Mouse (Mus musculus): ENCODE results near the gene Gm37240. TPM values are rescaled to one million over a fixed set of nuclear protein-coding genes. Genes with fewer than 3 reads are reported as not detected.

Gene Gm37240
- polyA plus RNA-seq, 1 experiment: not detected

DNA sequence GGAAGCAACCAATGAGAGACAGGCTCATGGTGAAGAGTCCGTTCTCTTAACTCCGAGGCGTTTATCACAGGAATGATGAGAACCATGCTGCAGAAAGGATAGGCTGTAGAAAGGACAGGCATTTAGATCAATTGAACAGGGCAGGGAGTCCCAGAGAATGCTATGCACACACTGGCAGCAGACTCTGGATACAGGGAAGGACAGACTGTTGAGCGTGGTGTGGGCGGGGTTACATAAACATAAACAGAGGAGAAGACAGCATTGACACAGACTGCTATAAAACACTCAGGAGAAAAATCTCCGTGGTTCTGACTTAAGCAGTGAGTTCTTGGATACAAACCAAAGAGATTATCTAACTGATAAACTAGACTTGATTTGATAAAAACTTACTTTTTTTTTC lies 703.2 kb downstream of the Gm37240 start:
- no peaks in the 10 kb centered on the region for H3K4me1 ChIP-seq (ENCODE audit: control insufficient read depth, insufficient read depth, insufficient read length, low read length)
- no peak overlapping the region for H3K4me3 ChIP-seq (ENCODE audit: insufficient read depth, low read depth, low read length)
- H3K27ac ChIP-seq (replicated peaks; ENCODE audit: low read depth, low read length): no peak overlapping the region

DNA sequence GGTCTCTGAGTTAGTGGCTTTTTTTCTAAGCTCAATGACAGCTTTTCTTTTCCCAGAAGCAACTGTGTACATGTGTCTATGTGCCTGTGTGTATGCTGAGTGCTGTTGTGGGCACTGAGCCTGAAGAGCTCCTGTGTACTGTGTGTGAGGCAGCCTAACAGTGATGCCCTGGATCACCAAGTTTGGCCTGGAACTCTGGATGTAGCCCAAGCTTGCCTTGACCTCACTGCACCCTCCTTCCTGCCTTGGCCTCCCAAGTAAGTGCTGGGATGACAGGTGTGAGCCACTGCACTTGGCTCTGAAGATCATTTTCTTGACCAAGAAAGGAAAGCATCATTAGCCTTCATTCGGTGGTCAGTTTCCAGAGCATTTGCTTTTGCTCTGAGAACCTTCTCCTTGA lies 710.6 kb downstream of the Gm37240 start:
- Histone ChIP-seq H3K4me3 (ENCODE audit: insufficient read depth, low read depth, low read length) (no peak overlapping the region), H3K4me1 (ENCODE audit: control insufficient read depth, insufficient read depth, insufficient read length, low read length) (no peaks in the 10 kb centered on the region), H3K27ac (replicated peaks; ENCODE audit: low read depth, low read length) (no peak overlapping the region)

DNA sequence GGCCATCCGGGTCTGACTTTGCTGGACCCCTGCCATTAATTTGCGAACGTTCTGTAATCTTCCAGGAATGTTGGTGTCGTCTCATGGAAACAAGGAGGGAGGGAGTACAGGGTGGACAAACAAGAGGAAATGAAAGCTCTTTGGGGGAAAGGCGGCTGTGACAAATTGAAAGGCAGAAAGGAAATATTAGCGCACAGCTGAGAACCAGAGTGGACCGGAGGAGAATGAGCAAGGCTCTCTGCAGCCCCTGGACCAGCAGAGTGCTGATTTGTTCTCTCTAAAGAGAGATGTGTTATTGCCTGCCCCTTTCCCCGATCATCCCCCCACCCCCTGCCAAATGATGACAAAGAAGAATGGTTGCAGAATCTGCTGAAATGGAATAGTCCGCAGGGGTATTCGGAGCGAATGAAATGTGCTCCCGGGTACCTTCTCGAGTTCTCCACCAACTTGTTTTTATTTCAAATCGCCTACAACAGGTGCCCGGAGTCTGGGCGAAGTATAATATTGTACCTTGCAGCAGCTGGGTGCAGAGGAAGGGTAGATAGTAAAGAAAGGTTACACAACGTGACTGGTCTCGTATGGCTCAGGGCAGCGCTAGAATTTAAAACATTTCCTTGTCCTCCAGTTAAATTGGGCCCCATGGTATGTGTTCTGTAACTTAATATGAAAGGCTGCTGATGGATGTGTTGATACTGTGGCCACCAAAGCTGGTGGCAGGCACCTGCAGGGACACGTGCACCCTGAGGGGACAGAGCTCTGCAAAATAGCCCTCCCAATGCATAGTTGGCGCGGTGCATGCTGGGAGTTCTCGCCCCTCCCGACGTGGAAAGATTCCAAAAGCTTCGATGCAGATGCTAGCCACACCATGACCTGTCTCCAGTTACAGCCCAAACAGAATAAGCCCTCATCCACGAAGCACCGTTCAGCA lies 712.5 kb downstream of the Gm37240 start:
- no peaks in the 10 kb centered on the region for H3K4me1 ChIP-seq (ENCODE audit: control insufficient read depth, insufficient read depth, insufficient read length, low read length)
- no peak overlapping the region for H3K4me3 ChIP-seq (ENCODE audit: insufficient read depth, low read depth, low read length)
- H3K27ac ChIP-seq (replicated peaks; ENCODE audit: low read depth, low read length): no peak overlapping the region

DNA sequence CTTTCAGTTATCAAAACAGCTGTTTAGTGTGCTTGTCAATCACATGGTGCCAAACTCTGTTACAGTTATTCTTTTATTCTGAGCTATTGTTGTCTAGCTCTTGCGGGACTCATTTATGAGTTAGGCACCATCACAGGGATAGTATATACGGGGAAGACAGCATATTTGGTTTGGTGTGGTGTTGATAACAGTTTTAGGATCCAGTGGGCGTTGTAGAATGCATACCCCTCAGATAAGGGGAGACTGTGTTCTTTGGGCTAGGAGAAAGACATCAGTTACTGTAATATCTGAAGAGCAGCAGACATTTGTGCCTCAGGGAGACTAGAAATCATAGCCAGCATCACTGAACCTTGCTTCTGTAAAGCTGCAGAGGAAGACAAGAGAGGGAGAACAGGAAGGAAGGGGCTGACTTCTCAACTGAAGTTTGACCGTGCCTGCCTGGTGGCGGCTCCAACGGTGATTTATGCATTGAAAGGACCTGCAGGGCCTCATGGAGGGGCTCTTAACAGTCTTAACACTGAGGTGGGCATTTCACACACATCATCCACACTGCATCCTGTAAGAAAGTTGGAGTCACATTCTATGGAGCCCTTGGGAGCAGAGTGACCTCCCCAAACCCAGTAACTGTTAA lies 713.8 kb downstream of the Gm37240 start:
- no peak overlapping the region for H3K27ac ChIP-seq (replicated peaks; ENCODE audit: low read depth, low read length)

DNA sequence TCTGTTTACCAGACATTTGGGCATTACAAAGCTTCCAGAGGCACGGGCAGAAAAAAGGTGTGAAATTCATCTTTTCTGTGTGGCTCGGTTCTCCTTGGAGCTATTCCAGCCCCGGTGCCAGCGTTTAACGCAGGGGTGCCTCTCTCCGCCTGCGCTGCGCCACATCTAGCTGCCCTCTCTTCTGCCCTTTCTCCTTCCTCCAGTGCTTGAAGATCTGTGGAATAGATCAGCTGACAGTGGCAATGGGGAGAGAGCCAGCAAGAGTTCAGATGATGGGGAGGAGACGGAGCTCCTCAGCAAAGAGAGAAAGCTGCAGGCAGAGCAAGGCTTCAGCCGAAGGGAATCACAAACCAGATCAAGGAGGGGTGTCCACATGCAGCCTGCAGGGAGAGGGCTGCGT lies 714.8 kb downstream of the Gm37240 start:
- 0 out of 2 replicates have a peak overlapping the region, but pooled peaks have one; percentile 30 for H3K4me3 ChIP-seq (ENCODE audit: insufficient read depth, low read depth, low read length)
- no peak overlapping the region for H3K27ac ChIP-seq (replicated peaks; ENCODE audit: low read depth, low read length)

More for the DNA sequence above, 713.8 kb downstream of the Gm37240 start:
- Histone ChIP-seq H3K4me3 (ENCODE audit: insufficient read depth, low read depth, low read length) (no peak overlapping the region), H3K4me1 (ENCODE audit: control insufficient read depth, insufficient read depth, insufficient read length, low read length) (no peaks in the 10 kb centered on the region)

DNA sequence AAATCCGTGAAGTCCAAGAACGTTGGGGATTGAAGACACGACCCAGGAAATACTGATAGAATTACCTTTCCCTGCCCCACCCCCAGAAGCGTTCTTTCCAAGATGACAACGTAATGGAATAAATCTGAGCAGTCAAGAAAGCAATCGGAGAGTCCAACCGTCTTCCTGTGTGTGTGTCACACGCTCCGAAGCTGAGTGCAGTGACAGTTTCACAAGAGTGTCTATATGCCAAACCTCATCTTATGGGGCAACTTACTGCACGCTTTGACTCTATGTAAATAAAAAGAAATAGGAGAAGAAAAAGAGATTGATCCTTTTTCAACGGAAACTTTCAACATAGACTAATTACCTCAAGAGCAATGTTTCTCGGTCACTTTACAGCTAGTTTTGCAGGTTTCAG lies 715.2 kb downstream of the Gm37240 start:
- no peak overlapping the region for H3K27ac ChIP-seq (replicated peaks; ENCODE audit: low read depth, low read length)
- 0 out of 2 replicates have a peak overlapping the region, but pooled peaks have one; percentile 30 for H3K4me3 ChIP-seq (ENCODE audit: insufficient read depth, low read depth, low read length)
- no peaks in the 10 kb centered on the region for H3K4me1 ChIP-seq (ENCODE audit: control insufficient read depth, insufficient read depth, insufficient read length, low read length)

More for the DNA sequence above, 714.8 kb downstream of the Gm37240 start:
- H3K4me1 ChIP-seq (ENCODE audit: control insufficient read depth, insufficient read depth, insufficient read length, low read length): no peaks in the 10 kb centered on the region

DNA sequence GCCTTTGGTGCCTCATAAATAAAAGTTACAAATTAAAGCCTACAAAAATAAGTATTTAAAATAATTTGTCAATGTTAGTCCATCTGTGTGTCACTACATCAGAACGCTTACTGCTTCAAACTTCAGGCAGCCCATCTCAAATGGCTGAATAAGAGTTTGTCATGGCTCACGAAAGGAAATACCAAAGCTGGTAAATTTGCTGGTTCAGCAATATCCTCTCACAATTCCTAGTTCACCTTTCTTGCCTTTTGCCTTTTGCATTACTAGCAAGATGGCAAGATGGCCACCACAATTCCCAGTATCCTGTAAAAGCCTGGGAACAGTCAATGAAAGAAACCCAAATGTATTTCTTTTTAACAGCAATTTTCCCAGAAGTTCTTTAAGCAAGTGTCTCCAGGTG lies 718.5 kb downstream of the Gm37240 start:
- Histone ChIP-seq H3K4me1 (ENCODE audit: control insufficient read depth, insufficient read depth, insufficient read length, low read length) (no peaks in the 10 kb centered on the region), H3K27ac (replicated peaks; ENCODE audit: low read depth, low read length) (no peak overlapping the region), H3K4me3 (ENCODE audit: insufficient read depth, low read depth, low read length) (no peak overlapping the region)

DNA sequence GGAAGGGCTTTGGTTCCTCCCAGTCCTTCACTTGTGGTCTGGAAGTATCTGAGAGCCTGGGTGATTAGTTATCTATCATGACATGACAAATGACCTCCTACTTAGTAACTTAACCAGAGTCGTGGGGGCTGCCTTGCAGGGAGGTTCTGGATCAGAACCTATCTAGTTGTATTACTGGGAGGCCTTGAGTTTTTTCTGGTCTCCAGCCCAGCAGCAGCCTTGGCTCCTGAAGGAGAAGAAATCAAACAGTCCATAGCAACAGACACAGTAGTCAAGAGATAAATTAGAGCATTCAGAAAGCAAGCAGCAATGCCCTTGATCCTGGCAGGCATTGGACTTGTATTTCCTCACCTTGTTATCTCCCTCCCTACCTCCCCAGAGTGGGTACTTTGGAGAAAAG lies 722.4 kb downstream of the Gm37240 start:
- H3K4me1 ChIP-seq (ENCODE audit: control insufficient read depth, insufficient read depth, insufficient read length, low read length): no peaks in the 10 kb centered on the region
- no peak overlapping the region for H3K4me3 ChIP-seq (ENCODE audit: insufficient read depth, low read depth, low read length)
- no peak overlapping the region for H3K27ac ChIP-seq (replicated peaks; ENCODE audit: low read depth, low read length)

DNA sequence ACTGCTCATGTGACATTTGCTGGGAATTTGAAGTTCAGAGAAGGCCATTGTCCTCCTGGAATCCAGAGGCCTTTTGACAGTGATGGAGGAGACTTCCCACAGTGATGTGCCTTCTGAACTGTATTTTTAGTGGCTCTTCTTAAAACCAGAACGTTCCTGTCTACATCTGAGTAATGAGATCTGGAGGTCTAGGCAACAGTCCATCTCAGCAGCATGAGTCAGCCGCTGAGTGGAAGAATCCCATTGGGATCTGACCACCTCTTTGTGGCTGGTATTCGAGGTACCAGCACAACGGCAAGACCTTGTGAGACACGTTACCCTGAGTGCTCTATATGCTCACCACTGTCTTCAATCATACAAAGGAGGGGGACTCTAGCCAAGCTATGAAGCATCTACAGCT lies 723.9 kb downstream of the Gm37240 start:
- Histone ChIP-seq H3K27ac (replicated peaks; ENCODE audit: low read depth, low read length) (no peak overlapping the region), H3K4me3 (ENCODE audit: insufficient read depth, low read depth, low read length) (no peak overlapping the region), H3K4me1 (ENCODE audit: control insufficient read depth, insufficient read depth, insufficient read length, low read length) (no peaks in the 10 kb centered on the region)

DNA sequence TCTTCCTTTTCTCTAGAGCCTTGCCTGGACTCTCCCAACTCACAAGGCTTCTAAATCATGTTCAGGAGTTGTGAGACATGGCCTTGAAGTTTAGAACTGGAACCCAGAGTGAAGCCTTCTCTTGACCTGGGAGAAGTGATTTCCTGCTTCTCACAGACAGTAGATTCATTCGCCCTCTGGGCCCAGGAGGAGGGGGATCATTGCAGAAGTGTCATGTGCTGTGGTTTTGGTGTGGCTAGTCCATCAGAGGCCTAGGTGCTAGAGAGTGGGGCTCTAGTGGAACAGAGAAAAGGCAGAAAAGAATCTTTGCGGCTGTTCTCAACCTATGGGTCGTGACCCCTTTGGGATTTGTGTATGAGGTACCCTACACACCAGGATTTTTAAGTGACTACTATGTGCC lies 724.9 kb downstream of the Gm37240 start:
- H3K4me3 ChIP-seq (ENCODE audit: insufficient read depth, low read depth, low read length): no peak overlapping the region
- H3K27ac ChIP-seq (replicated peaks; ENCODE audit: low read depth, low read length): no peak overlapping the region
- no peaks in the 10 kb centered on the region for H3K4me1 ChIP-seq (ENCODE audit: control insufficient read depth, insufficient read depth, insufficient read length, low read length)

DNA sequence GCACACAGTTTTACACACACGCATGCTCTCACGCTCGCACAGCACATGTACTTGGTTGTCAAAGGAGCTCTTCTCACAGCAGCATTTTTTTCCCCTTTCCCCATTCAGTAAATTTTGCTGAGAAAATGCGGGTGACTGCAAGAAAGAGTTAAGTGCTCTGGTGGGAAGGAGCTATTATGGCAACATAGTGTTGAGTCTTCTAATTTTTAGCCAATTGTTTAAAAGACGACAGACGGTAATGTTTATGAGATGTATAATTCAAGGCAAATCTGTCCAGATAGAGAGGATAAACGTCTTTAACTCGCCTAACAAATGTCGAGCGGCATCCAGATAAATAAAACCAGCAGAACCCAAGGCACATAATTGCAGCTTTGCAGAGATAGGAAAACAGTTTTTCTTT lies 726.5 kb downstream of the Gm37240 start:
- Histone ChIP-seq H3K4me1 (ENCODE audit: control insufficient read depth, insufficient read depth, insufficient read length, low read length) (no peaks in the 10 kb centered on the region), H3K27ac (replicated peaks; ENCODE audit: low read depth, low read length) (no peak overlapping the region), H3K4me3 (ENCODE audit: insufficient read depth, low read depth, low read length) (no peak overlapping the region)

DNA sequence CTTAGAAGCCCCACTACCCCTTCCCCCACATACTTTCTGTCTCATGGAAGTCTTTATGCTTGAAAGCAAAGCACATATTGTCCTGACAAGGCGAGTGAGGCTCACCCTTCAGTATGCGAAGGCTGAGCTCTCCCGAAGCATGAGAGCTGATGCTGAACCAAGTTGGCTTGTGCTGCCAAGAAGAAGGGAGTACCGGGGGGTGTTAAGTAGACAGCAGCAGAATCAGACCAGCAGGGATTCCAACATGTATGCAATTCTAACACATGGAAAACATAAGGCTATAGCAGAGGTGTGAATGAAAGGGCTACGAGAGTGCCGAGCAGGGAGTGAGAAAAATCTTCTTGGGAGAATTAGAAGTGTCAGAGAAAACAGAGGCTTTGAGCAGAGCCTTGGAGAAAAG lies 727.7 kb downstream of the Gm37240 start:
- Histone ChIP-seq H3K27ac (replicated peaks; ENCODE audit: low read depth, low read length) (no peak overlapping the region), H3K4me3 (ENCODE audit: insufficient read depth, low read depth, low read length) (no peak overlapping the region), H3K4me1 (ENCODE audit: control insufficient read depth, insufficient read depth, insufficient read length, low read length) (no peaks in the 10 kb centered on the region)

DNA sequence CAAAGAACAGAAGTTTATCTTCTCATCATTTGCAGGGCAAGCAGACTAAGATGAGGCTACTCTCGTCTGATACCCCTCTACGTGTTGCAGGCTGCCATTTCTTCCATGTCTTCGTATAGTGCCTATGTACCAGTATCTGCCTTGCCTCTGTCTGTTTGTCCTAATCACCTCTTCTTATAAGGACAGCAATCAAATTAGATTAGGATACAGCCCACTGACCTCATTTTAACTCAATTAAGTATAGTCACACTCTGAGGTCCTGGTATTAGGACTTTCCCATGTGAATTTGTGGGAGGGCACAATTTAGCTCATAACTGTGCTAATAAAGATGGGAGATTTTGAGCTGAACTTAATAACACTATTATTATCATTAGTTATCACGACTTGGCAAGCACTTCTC lies 738.5 kb downstream of the Gm37240 start:
- Histone ChIP-seq H3K4me1 (ENCODE audit: control insufficient read depth, insufficient read depth, insufficient read length, low read length) (no peaks in the 10 kb centered on the region), H3K27ac (replicated peaks; ENCODE audit: low read depth, low read length) (no peak overlapping the region), H3K4me3 (ENCODE audit: insufficient read depth, low read depth, low read length) (no peak overlapping the region)

DNA sequence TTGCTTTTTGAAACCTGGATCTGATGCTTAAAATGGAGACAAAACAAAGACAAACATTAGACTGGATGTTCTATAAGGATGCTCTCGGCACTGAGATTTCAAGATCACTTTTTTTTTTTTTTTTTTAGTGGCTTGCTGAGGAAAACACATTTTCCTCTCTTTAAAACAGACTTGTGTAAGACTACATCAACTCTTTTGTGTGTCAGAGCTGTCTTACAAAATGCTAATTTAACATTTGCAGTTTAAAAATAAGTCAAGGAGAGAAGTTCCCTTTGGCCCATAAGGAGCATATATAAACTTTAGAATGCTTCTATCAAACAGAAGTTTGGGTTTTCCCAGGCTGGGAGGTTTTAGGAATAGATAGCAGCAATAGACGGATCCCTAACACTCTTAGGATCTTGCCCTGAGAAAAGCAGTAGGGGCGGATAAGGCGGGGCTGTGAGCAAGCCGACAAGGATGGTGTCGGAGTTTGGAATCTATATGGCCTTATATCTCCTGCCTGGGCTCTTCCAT lies 739.2 kb downstream of the Gm37240 start:
- Histone ChIP-seq H3K27ac (replicated peaks; ENCODE audit: low read depth, low read length) (no peak overlapping the region), H3K4me3 (ENCODE audit: insufficient read depth, low read depth, low read length) (no peak overlapping the region), H3K4me1 (ENCODE audit: control insufficient read depth, insufficient read depth, insufficient read length, low read length) (no peaks in the 10 kb centered on the region)

DNA sequence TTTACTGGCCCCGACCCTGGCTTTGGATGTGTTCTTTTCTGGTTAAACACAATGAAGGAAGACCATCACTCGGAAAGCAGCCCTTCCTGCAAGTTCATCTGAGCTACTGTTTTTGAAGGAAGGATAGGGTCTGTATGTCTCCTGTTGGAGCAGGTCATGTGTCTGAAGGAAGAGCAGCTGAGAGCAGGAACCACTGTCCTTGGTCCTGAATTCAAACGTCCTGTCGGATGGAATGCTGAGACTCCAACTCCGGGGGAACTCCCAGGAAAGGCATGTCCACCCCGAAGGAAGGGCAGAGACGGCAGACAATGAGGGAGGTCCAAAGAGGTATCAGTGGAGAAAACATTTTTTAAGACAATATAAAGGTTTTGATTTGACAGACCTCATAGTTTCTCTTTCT lies 741.8 kb downstream of the Gm37240 start:
- no peak overlapping the region for H3K27ac ChIP-seq (replicated peaks; ENCODE audit: low read depth, low read length)
- no peaks in the 10 kb centered on the region for H3K4me1 ChIP-seq (ENCODE audit: control insufficient read depth, insufficient read depth, insufficient read length, low read length)
- no peak overlapping the region for H3K4me3 ChIP-seq (ENCODE audit: insufficient read depth, low read depth, low read length)
